14 mouse cellular contexts compared by ENCODE assay signal in genomic region chr1:151040290-151040689, GRCm38 (mm10). TPM values are rescaled to one million over a fixed set of nuclear protein-coding genes. Genes with fewer than 3 reads are reported as not detected.
DNase-seq lines count a peak whose midpoint lies in the region; ATAC-seq and TF ChIP-seq lines count a peak whose summit lies in the region.
"Had no signal": no experiment of that assay in that cellular context is flagged by ENCODE, and none has a peak within 500 bp of the region (broad histone marks: within the 10 kb centered on the region; RNA-seq: fewer than 3 reads in every experiment).

No protein-coding gene starts in this region.

- H3K27me3 ChIP-seq in heart, embryonic 10.5 days (ENCODE audit: insufficient read depth, poor library complexity, severe bottlenecking), result no peaks in the 10 kb centered on the region
- H3K27me3 ChIP-seq in kidney, embryonic 15.5 days, result no peaks in the 10 kb centered on the region
- no peaks in the 10 kb centered on the region for H3K27me3 ChIP-seq in testis, adult 2 months (ENCODE audit: control insufficient read depth, insufficient read depth, low read length)
- H3K27me3 ChIP-seq: limb, embryonic 15.5 days had no signal

- TF ChIP-seq POLR2A in testis, adult 2 months (IDR thresholded peaks at IDR 0.05; ENCODE audit: control insufficient read depth, low read depth, low read length), result no peak

- no peak overlapping the region for H3K9ac ChIP-seq in kidney, embryonic 15.5 days
- H3K9ac ChIP-seq: limb, embryonic 15.5 days had no signal

- WGBS in heart, embryonic 10.5 days, result 66% methylated on average over 7 of the region's 7 CpGs
- 31% methylated on average over 7 of the region's 7 CpGs for WGBS in kidney, embryonic 15.5 days

- peak overlapping the region; percentile 64 for H3K27ac ChIP-seq in heart, embryonic 10.5 days
- peak overlapping the region; percentile 59 for H3K27ac ChIP-seq in kidney, embryonic 15.5 days
- peak overlapping the region; percentile 23; the same call in 1 of the 2 replicates for H3K27ac ChIP-seq in testis, adult 2 months (ENCODE audit: control insufficient read depth, insufficient read depth, low read depth, low read length)
- H3K27ac ChIP-seq: limb, embryonic 15.5 days had no signal

- TF ChIP-seq CTCF in testis, adult 2 months (IDR thresholded peaks at IDR 0.05; ENCODE audit: control insufficient read depth, insufficient read depth, insufficient replicate concordance, low read depth, low read length), result no peak

- ATAC-seq in kidney, embryonic 15.5 days (replicated peaks; ENCODE audit: low FRiP score), result no peak

- no peaks in the 10 kb centered on the region for H3K36me3 ChIP-seq in heart, embryonic 10.5 days
- no peaks in the 10 kb centered on the region for H3K36me3 ChIP-seq in kidney, embryonic 15.5 days
- H3K36me3 ChIP-seq in testis, adult 2 months (ENCODE audit: control insufficient read depth, insufficient read depth, low read length), result no peaks in the 10 kb centered on the region
- H3K36me3 ChIP-seq: limb, embryonic 15.5 days had no signal

- no peak overlapping the region for H3K4me3 ChIP-seq in heart, embryonic 10.5 days
- H3K4me3 ChIP-seq in kidney, embryonic 15.5 days (replicated peaks), result no peak overlapping the region
- H3K4me3 ChIP-seq in testis, adult 2 months (ENCODE audit: control insufficient read depth, low read depth, low read length), result no peak overlapping the region
- H3K4me3 ChIP-seq: erythroblast, embryonic 14.5 days; limb, embryonic 15.5 days had no signal

- peak overlapping the region; percentile 48 for H3K4me2 ChIP-seq in kidney, embryonic 15.5 days
- H3K4me2 ChIP-seq: limb, embryonic 15.5 days had no signal

- H3K9me3 ChIP-seq in heart, embryonic 10.5 days, result no peaks in the 10 kb centered on the region
- H3K9me3 ChIP-seq in kidney, embryonic 15.5 days (replicated peaks), result no peaks in the 10 kb centered on the region
- H3K9me3 ChIP-seq: limb, embryonic 15.5 days had no signal

- DNase-seq in heart, embryonic 10.5 days (ENCODE audit: low spot score), result no peak
- DNase-seq in heart, postnatal 4 days, result no peak
- no peak for DNase-seq in kidney, postnatal 36 days
- DNase-seq in testis, postnatal 10 days (ENCODE audit: low spot score), result no peak
- no peak for DNase-seq in right cerebral cortex, adult 2 months (ENCODE audit: low spot score in 2 of 2)
- DNase-seq in adipocyte (ENCODE audit: low spot score), result no peak
- DNase-seq: cerebellum, adult 11 months; right cerebral cortex, postnatal 14 days; thymus, adult 18-20 months had no signal

- peaks cover 10% of the 10 kb centered on the region; the same call in 1 of the 2 replicates for H3K4me1 ChIP-seq in heart, embryonic 10.5 days
- H3K4me1 ChIP-seq in kidney, embryonic 15.5 days, result peaks cover 31% of the 10 kb centered on the region
- H3K4me1 ChIP-seq in testis, adult 2 months (ENCODE audit: control insufficient read depth, insufficient read depth, low read length), result peaks cover 6% of the 10 kb centered on the region
- H3K4me1 ChIP-seq: limb, embryonic 15.5 days had no signal

RNA-seq across cellular contexts. Expression of gene Hmcn1, which starts 47.1 kb away (rescaled TPM):
- 8.0 and 8.8 TPM in 2 replicates for polyA plus RNA-seq in heart, embryonic 10.5 days (2016; fragmentation: Nextera tagmentation; extraction: Ambion mirVana)
- total RNA-seq in heart, postnatal 4 days (2021), result 10 to 100 TPM; 76.6 to 87.1 TPM
- polyA plus RNA-seq in kidney, embryonic 15.5 days (2015; fragmentation: Nextera tagmentation; extraction: Ambion mirVana), result 18.0 and 22.5 TPM in 2 replicates
- polyA plus RNA-seq in testis, adult 2 months (2012; rRNA removed), result 0.84 and 1.8 TPM in 2 replicates
- total RNA-seq: neutrophil, adult 5-6 weeks had no signal
- polyA plus RNA-seq: erythroblast, embryonic 14.5 days had no signal
